Mouse (Mus musculus) forelimb bud, embryonic 11.5 days (tissue): ENCODE data around the gene Apbb2.

Experiments
- DNase-seq: peaks from one replicate; pipeline ENCODE4 v3.0.0-alpha.2; 2012; ENCODE audit warnings: low read depth, low spot score

The Apbb2 gene

GRCm38 (mm10) chr5:66518411-66519006, 100.1 kb downstream of the Apbb2 start:
- DNase-seq = no peak

GRCm38 (mm10) chr5:66517503-66517902, 101.1 kb downstream of the Apbb2 start:
- no peak for DNase-seq

GRCm38 (mm10) chr5:66516311-66516710, 102.3 kb downstream of the Apbb2 start:
- DNase-seq = no peak

GRCm38 (mm10) chr5:66515271-66515670, 103.3 kb downstream of the Apbb2 start:
- no peak for DNase-seq

GRCm38 (mm10) chr5:66514659-66515058, 103.9 kb downstream of the Apbb2 start:
- DNase-seq = no peak

- no peak for DNase-seq
These were observed 105.2 kb downstream of the Apbb2 start for GRCm38 (mm10) chr5:66513412-66513811.

- no peak for DNase-seq
These were observed 106.1 kb downstream of the Apbb2 start for GRCm38 (mm10) chr5:66512519-66512918.

- DNase-seq = no peak
These were observed 107.9 kb downstream of the Apbb2 start for GRCm38 (mm10) chr5:66510716-66511115.

- DNase-seq = no peak
These were observed 109.4 kb downstream of the Apbb2 start for GRCm38 (mm10) chr5:66509151-66509550.

- DNase-seq = no peak
These were observed 113.0 kb downstream of the Apbb2 start for GRCm38 (mm10) chr5:66505578-66505977.

- no peak for DNase-seq
These were observed 113.5 kb downstream of the Apbb2 start for GRCm38 (mm10) chr5:66505071-66505470.

- DNase-seq = no peak
These were observed 114.2 kb downstream of the Apbb2 start for GRCm38 (mm10) chr5:66504434-66504747.

GRCm38 (mm10) chr5:66503557-66504433, 114.8 kb downstream of the Apbb2 start:
- DNase-seq = peak; percentile 60

GRCm38 (mm10) chr5:66503033-66503432, 115.6 kb downstream of the Apbb2 start:
- no peak for DNase-seq

- no peak for DNase-seq
These were observed 119.0 kb downstream of the Apbb2 start for GRCm38 (mm10) chr5:66499621-66500020.

- no peak for DNase-seq
These were observed 120.4 kb downstream of the Apbb2 start for GRCm38 (mm10) chr5:66498140-66498539.

- no peak for DNase-seq
These were observed 121.0 kb downstream of the Apbb2 start for GRCm38 (mm10) chr5:66497479-66498087.

- DNase-seq = no peak
These were observed 121.7 kb downstream of the Apbb2 start for GRCm38 (mm10) chr5:66496881-66497360.

- no peak for DNase-seq
These were observed 123.9 kb downstream of the Apbb2 start for GRCm38 (mm10) chr5:66494651-66495050.

- no peak for DNase-seq
These were observed 126.0 kb downstream of the Apbb2 start for GRCm38 (mm10) chr5:66492563-66492960.

GRCm38 (mm10) chr5:66491907-66492562, 126.5 kb downstream of the Apbb2 start:
- no peak for DNase-seq

GRCm38 (mm10) chr5:66486028-66486427, 132.6 kb downstream of the Apbb2 start:
- no peak for DNase-seq
